Mouse (Mus musculus): Measurements from ENCODE around the gene Olfr1351. TPM values are rescaled to one million over a fixed set of nuclear protein-coding genes. Genes with fewer than 3 reads are reported as not detected.
"Not testable (repeated sequence)": the region's sequence is repeated elsewhere in the genome, so short reads cannot be mapped to it uniquely, and the experiment has no call there.

Olfr1351 gene
- total RNA-seq (2015; ENCODE audit: low replicate concordance) (not detected in 2 replicates), total RNA-seq (2017; ENCODE audit: low replicate concordance) (not detected in 2 replicates)

GRCm38 (mm10) chr10:79012172-79012571, at the start of gene Olfr1351:
Gene Olfr1351 (plus strand): TSS chr10:79012472.
- ATAC-seq (replicated peaks; ENCODE audit: low FRiP score, poor library complexity, severe bottlenecking), result no peak

- not testable (repeated sequence) for ATAC-seq (replicated peaks; ENCODE audit: low FRiP score, poor library complexity, severe bottlenecking)
Observed at GRCm38 (mm10) chr10:78963009-78963408, 49.3 kb upstream of the Olfr1351 start, which contains the start of gene Olfr1353. Gene Olfr1353 (plus strand): TSS chr10:78963309.

DNA sequence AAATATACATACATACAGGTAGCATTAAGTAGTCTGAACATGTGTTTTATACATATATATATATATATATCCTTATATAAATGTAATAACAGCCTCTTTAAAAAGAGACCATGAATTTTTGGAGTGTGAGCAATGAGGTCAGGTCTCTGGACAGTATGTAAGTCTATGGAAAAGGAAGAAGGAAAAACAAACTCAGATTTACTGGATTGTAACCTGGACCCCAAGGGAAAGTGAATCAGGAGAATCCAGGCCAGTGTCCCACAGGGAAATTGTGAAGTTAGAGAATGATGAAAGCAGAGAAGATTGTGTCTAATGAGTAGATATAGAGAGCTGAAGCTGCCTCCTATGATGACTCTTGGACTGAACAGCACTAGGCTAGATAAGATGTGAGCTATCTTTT, 31.5 kb upstream of the Olfr1351 start, which contains the start of gene Olfr1352:
TSS of gene Olfr1352 (plus strand) at position 301 of the 400 bp plus-strand sequence.
- no peak for ATAC-seq (replicated peaks; ENCODE audit: low FRiP score, poor library complexity, severe bottlenecking)

GRCm38 (mm10) chr10:79028441-79028840, 16.2 kb downstream of the Olfr1351 start, which contains the start of gene Olfr57:
Gene Olfr57 (plus strand): TSS chr10:79028741.
- ATAC-seq (replicated peaks; ENCODE audit: low FRiP score, poor library complexity, severe bottlenecking), result no peak

GRCm38 (mm10) chr10:79042457-79042856, 30.2 kb downstream of the Olfr1351 start:
- ATAC-seq (replicated peaks; ENCODE audit: low FRiP score, poor library complexity, severe bottlenecking), result not testable (repeated sequence)

- ATAC-seq (replicated peaks; ENCODE audit: low FRiP score, poor library complexity, severe bottlenecking), result not testable (repeated sequence)
Observed at GRCm38 (mm10) chr10:79057370-79057769, 45.1 kb downstream of the Olfr1351 start.

Other genes starting within 250 kb of the Olfr1351 start
- not detected in 2 replicates for gene Slc1a6, start 232.0 kb upstream of the Olfr1351 start, total RNA-seq (2015; ENCODE audit: low replicate concordance)
- gene Slc1a6, start 232.0 kb upstream of the Olfr1351 start, total RNA-seq (2017; ENCODE audit: low replicate concordance), result not detected in 2 replicates
- not detected in 2 replicates for gene Olfr1356, start 160.3 kb upstream of the Olfr1351 start, total RNA-seq (2015; ENCODE audit: low replicate concordance)
- not detected in 2 replicates for gene Olfr1356, start 160.3 kb upstream of the Olfr1351 start, total RNA-seq (2017; ENCODE audit: low replicate concordance)
- not detected in 2 replicates for gene Olfr1355, start 136.9 kb upstream of the Olfr1351 start, total RNA-seq (2015; ENCODE audit: low replicate concordance)
- gene Olfr1355, start 136.9 kb upstream of the Olfr1351 start, total RNA-seq (2017; ENCODE audit: low replicate concordance), result not detected in 2 replicates
- not detected in 2 replicates for gene Olfr1354, start 99.3 kb upstream of the Olfr1351 start, total RNA-seq (2015; ENCODE audit: low replicate concordance)
- gene Olfr1354, start 99.3 kb upstream of the Olfr1351 start, total RNA-seq (2017; ENCODE audit: low replicate concordance), result not detected in 2 replicates
- not detected in 2 replicates for gene Olfr8, start 61.8 kb upstream of the Olfr1351 start, total RNA-seq (2015; ENCODE audit: low replicate concordance)
- gene Olfr8, start 61.8 kb upstream of the Olfr1351 start, total RNA-seq (2017; ENCODE audit: low replicate concordance), result not detected in 2 replicates
- not detected in 2 replicates for gene Olfr1353, start 49.2 kb upstream of the Olfr1351 start, total RNA-seq (2015; ENCODE audit: low replicate concordance)
- not detected in 2 replicates for gene Olfr1353, start 49.2 kb upstream of the Olfr1351 start, total RNA-seq (2017; ENCODE audit: low replicate concordance)
- not detected in 2 replicates for gene Olfr1352, start 31.4 kb upstream of the Olfr1351 start, total RNA-seq (2015; ENCODE audit: low replicate concordance)
- gene Olfr1352, start 31.4 kb upstream of the Olfr1351 start, total RNA-seq (2017; ENCODE audit: low replicate concordance), result not detected in 2 replicates
- not detected in 2 replicates for gene Olfr57, start 16.3 kb downstream of the Olfr1351 start, total RNA-seq (2015; ENCODE audit: low replicate concordance)
- gene Olfr57, start 16.3 kb downstream of the Olfr1351 start, total RNA-seq (2017; ENCODE audit: low replicate concordance), result not detected in 2 replicates
- 6.5 and 8.8 TPM in 2 replicates for gene 2610008E11Rik, start 85.1 kb downstream of the Olfr1351 start, total RNA-seq (2015; ENCODE audit: low replicate concordance)
- gene 2610008E11Rik, start 85.1 kb downstream of the Olfr1351 start, total RNA-seq (2017; ENCODE audit: low replicate concordance), result 3.0 and 6.3 TPM in 2 replicates
- gene Vmn2r80, start 136.3 kb downstream of the Olfr1351 start, total RNA-seq (2015; ENCODE audit: low replicate concordance), result not detected in 2 replicates
- gene Vmn2r80, start 136.3 kb downstream of the Olfr1351 start, total RNA-seq (2017; ENCODE audit: low replicate concordance), result not detected in 2 replicates
- gene Vmn2r81, start 235.2 kb downstream of the Olfr1351 start, total RNA-seq (2015; ENCODE audit: low replicate concordance), result not detected in 2 replicates
- not detected in 2 replicates for gene Vmn2r81, start 235.2 kb downstream of the Olfr1351 start, total RNA-seq (2017; ENCODE audit: low replicate concordance)